Mouse (Mus musculus) right cerebral cortex, adult 2 months (tissue): ENCODE data around the gene Polr1c.
A peak's percentile ranks its signal among the peaks of the same experiment; 100 is the strongest.

ENCODE experiments used
- DNase-seq, 2 experiments: peaks; one replicate each; pipeline ENCODE4 v3.0.0; 2021 to 2022; ENCODE audit warnings: low spot score in 2 of 2

Polr1c gene

DNA sequence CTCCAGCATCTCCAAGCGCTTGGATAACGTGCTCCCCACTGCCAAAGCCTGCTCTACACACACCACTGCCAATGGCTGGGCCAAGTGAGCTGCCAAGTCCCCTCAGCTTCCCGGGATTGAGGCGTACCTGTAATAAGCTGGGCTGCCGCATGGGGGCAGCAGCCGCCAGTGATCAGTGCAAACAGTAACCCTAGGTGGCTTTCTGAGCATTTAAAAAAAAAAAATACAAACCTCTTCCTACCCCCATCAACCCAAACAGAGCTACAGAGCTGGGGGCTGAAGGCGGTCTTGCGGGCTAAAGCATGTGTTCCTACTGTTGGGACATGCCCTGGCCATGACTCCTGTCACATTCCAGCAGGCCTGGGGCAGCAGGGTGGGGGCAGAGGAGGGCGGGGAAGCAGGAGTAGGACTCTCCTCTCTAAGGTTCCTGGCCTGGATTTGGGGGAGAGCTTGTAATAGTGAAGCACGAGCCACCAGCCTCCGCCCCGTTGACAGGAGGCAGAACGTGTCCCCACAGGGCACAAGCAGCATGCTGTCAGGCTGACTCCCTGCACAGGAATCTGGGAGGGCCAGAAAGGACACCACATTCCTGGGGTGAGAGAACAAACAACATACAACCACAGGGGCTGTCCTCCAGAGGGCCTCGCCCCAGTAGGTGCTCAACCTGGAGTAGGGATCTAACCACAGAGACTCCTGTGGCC is 18.2 kb upstream of the Polr1c start:
- peak; percentile 87 to 89 for DNase-seq

DNA sequence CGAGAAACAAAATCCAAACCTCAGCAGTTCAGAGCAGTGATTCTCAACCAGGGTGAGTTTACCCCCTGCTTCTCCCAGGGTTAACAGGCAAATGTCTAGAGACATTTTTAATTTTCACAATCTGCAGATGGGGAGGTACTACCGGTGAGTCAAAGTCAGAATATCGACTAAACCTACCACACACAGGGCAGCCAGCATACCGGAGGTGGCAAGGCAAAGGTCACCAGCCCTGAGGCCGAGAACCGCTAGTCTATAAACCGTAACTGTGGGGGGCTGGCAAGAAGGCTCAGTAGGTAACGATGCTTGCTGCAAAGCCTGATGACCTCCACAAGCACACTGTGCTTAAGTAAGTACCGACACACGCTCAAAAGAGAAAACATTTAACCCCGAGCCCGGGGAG is 17.6 kb upstream of the Polr1c start:
- no peak for DNase-seq

DNA sequence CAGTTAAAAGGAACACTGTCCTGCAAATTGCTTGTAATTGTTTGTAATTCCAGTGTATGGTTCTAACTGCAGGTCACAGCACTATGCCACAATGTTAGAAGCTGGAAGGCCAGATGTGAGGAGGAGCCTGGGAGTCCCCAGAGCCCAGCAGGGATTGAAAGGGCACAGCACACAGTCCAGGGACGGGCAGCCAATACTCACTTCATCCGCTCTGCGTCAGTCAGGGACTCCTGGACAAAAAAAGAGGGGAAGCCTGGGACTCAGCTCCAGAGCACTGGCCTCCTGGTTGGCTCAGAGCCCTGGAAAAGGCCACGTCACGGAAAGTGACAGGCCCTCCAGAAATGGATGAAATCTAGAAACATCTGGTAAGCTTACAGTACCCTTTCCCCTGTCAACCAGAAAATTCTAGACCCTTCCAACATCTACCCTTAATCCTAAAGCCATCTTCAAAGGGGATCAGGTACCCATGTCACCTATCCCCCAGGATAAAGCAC is 14.4 kb upstream of the Polr1c start:
- no peak for DNase-seq

DNA sequence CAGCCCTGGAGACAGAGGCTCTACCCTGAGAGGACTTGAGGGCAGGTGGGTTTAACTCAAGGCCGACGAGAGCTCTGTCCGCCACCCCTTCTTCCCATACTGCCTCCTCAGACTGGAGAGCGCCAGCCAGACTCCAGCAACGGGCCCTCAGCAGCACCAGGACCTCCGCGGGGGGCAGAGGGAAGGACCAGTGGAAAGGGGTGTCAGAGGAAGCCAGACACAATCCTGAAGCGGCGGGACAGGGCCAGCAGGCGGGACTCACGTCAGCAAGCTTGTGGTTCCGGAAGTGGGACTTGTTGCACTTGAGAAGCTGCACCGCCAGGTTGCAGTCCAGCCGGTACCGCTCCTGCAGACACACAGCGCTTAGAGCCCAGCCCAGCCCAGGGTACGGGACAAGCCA is 11.8 kb upstream of the Polr1c start:
- no peak for DNase-seq

DNA sequence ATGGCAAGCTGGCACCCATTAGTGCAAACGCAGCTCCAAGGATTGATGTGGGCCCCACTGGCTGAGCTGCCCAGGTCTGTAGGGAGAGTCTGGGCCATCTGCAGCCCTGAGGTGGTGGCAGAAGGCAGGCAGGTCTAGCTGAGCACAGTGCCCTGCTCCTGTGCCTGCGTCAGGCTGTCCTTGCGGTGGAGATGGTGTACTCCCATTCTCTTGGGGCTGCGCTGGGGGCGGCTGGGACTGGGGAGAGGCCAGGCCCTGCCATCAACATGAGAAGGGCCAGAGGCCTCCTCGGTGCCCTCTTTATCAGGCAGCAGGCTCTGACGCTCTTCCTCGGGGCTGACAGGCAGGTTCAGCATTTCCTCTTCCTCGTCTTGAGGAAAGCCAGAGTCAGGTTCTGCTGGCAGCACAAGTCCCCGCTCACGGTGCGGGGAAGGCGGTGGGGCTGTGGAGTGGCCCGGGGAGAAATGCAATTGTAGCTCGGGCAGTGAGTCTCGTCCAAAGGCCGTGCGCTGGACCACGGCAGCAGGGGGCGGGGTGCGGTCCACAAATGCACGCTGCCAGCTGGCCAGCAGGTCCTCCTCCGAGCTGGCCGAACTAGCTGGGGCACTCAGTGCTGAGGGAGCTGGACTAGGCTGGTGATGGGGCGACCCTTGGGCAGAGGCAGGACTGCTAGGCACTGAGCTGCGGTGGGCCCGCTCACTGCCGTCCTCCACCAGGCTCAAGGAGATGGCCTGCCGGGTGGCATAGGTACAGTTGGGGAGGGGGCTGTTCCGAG is 10.6 kb upstream of the Polr1c start:
- DNase-seq: no peak

DNA sequence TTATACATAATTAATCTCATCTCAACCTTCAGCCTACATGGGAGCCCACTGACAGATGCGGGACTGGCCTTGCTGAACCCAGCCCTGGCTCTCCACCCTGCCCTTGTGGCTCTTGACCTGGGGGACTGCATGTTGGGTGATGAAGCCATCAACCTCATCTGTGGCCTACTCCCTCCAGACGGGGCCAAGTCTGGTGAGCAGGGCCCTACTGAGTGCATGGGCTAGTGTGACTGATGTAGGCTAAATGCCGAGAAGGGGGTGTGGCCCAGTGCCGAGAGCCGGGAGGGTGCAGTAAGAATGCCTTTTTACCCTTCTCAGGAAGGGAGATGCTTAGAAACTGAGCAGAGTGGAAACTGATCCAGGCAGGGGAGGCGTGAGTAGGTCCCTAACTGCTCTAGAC is 7.3 kb upstream of the Polr1c start:
- DNase-seq: no peak

DNA sequence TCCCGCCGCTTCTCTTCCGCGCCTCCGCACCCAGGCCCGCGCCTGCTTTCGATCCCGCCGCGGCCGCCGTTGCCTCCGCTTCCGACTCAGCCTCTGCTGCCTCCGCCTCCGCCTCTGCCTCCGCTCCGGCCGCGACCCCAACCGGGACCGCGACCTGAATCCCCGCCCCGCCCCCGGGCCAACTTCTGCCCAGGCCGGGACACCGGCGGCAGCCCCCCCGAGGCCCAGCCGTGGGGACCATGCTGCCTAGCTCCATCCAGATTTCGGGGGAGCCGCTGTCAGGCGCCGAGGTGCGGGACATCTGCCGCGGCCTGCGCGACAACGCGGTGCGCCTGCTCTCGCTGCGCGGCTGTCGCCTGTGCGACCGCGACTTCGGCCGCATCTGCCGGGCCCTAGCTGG is 6.3 kb upstream of the Polr1c start:
- DNase-seq: no peak

DNA sequence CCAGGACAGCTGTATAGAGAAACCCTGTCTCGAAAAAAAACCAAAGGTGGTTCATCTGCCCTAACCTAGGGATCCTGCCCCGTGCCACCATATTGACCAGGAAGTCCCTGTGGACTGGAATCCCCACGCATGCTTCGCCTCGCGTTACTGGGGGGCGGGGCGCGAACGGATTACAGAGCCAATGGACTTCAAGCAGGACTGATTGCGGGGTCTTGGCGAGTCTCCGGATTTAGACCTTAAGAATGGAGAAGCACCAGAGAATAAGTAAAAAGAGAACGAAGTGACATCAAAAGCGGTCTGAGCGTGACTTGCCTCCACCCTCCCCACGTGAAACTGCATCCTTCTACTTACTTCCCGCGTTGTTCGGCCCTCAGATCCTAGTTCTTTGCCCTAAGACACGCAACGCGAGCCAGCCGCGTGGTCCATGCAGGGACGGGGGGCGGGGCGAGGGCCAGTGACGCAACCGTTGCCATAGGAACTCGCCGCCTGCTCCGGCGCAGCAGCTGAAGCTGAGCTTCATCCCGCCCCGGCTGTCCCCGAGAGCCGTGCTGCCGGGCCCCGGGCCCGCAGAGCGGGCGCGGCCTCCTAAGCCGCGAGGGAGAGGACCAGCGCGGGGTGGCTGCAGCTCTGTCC is 5.7 kb upstream of the Polr1c start, which contains the start of gene Lrrc73:
Gene Lrrc73 (plus strand): TSS at position 80 of the 633 bp plus-strand sequence.
- peak; percentile 94 to 97 for DNase-seq

DNA sequence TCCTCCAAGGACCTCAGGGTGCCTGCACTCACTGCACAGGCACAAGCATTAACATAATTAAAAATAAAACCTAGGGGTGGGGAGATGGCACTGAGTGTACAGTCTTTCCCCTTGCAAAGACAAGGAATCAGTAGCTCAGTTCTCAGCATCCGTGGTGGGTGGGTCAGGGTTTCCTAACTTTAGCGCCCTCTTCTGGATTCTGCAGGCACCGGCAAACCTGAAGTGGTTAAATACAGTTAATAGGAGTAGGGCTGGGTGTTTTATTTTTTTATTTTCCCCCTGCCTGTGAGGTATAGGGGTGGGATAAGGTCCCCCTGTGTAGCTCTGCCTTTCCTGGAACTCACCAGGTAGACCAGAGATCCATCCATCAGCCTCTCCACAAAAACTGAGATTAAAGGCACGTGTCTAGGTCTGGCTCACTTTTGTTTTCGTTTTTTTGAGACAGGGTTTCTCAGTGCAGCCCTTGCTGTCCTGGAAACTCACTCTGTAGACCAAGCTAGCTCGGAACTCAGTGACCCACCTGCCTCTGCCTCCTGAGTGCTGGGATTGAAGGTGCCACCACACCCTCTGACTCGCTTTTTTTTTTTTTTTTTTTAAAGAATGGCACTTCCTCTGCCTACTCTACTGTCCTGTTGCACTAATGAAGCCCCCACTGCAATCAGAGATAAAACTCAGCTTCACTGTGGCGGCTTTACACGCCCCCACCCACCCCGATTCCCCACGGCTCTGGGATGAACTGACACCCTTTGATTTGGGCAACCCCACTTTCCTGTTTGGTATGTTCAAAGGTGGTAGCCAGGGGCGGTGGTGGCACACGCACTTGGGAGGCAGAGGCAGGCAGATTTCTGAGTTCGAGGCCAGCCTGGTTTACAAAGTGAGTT is 5.0 kb upstream of the Polr1c start:
- no peak for DNase-seq

DNA sequence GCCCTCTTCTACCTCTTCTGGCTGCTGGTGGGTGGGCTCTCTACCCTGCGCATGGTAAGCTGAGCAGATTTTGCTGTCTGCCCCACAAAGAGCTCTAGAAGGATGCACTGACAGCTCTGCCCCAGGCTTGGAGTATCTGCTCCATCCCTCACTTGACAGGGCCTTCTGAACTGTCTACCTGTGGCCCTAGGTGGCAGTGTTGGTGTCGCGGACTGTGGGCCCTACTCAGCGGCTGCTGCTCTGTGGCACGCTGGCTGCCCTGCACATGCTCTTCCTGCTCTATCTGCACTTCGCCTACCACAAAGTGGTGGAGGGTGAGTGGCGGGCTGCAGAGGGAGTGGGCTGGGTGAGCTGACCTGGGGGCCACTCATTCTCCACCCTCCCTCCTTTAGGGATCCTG is 3.3 kb upstream of the Polr1c start:
- DNase-seq: no peak

DNA sequence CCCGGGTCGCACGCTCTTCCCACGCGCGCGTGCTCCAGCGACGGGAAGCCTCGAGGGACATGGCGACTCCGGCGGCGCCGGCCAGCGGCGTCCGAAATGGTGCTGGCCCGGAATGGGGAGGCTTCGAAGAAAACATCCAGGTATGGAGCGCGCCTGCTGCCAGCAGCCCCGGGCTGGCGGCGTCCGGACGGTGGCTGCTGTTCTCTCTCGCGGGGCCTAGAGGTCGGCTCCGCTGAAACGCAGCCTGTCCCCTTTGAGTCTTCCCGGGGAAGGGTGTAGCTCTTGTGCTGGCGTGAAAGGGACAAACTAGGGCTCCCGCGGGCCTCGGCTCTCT is 302 bp upstream of the Polr1c start:
- no peak for DNase-seq

DNA sequence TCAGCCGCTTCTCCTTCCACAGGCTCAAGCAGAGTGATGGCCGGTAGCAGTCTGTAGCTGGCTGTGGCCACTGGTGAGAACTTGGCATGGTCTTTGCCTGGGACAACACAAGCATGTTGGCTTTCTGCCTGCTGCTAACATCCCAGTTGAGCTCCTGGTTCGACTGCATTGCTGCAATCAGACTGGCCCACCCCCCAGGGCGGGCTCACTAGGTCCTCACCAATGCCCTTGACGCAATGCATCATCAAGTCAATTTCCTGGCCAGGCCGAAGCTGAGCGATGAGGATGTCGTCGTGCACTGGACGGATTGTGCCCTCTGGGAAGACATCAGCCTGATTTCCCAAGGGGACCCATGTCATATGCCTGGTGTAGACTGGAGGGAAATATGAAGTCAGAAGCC is 3.3 kb downstream of the Polr1c start:
- no peak for DNase-seq

DNA sequence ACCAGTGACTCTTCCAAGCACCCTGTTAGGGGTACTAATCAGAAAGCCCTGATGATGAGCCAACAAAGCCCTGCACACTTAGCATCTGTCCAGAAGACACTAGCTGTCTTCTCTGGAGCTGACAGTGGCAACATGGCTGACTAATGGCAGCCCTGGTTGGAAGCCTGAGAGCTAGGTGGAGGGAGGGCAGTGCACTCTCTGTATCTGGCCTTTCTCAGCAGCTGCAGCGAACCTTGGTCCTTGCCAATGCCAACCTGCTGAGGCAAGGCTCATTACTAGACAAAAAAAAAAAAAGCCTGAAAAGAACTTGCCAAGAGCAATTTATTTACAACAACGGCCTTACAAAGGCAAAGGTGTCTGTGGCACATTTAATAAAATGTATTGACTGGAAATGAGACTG is 4.2 kb downstream of the Polr1c start:
- DNase-seq: no peak

DNA sequence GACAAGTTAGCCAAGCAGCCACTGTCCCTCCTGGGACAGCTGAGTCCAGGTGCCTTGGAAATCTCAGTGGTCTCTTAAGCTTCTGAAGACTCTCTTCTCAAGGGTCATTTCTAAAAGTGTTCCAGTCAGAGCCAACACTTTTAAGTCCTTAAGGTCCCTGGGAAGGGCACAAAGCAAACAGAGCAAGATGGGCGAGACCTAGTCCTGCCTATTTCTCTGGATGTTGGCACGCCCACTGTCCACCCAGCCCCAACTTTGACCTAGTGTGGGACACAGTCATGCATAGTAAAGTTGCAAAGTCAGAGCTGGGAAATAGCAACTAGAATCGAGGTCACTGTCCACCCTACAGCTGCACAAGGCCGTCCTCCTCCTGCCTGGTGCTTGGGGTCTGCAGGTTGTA is 4.9 kb downstream of the Polr1c start:
- no peak for DNase-seq

DNA sequence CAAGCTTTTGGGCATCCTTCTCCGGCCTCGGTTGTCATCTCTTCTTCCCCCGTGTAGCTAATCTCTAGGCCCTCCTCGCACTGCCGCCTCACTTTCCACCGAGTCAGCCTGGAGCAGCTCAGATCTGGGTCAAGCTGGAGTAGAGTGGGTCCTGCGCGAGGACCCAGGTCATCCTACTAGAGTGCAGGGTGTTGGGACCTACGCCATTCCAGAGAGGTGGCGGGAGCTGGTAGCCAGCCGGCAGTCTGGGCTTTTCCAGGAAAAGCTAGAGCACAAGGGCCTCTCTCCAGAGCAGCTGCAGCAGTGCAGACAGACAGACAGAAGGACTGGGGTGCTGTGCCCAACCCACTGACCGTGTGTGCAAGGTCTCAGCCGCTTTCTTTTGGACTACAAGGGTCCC is 5.6 kb downstream of the Polr1c start:
- DNase-seq: no peak

DNA sequence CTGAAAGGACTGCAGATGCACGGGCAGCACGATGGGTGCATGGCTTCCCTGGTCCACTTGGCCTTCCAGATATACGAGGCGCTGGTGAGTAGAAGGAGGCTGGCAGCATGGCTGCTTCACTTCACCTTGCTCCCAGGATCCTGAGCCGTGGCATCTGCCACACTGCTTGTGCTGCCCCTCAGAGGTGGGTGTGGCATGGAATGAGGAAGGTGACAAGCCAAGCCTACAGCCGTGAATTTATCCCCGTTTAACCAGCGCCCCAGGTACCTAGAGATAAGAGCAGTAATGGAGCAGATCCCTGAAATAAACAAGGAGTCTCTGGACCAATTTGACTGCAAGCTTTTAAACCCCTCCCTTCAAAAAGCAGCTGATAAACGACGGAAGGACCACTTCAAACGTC is 6.4 kb downstream of the Polr1c start:
- DNase-seq: no peak

DNA sequence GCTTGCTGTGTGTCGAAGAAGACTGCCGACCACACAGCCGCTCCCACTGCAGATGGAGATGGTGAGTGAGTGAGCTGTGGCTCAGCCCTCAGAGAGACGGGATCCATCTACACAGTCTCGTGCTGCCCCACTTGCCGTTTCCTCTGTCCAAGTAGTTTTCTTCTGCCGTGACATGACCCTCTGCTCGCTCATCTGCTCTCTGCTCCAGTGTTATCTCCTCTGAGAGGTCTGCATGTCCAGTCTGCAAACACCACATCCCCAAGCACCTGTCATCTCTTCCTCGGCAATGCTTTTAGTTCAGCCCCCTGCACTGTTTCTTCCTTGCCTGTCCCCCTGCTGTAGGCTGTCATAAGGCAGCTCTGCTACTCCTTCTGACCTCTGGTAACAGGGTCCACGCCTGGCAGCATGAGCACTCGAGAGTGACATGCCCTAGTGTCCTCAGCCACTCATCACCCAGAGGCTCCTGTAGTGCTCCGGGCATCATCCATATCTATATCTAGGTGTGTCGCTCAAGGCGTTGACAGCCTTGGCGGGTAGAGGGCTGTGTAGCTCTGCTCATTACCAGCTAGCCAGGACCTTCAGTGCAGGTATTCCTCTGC is 8.2 kb downstream of the Polr1c start:
- DNase-seq: no peak

DNA sequence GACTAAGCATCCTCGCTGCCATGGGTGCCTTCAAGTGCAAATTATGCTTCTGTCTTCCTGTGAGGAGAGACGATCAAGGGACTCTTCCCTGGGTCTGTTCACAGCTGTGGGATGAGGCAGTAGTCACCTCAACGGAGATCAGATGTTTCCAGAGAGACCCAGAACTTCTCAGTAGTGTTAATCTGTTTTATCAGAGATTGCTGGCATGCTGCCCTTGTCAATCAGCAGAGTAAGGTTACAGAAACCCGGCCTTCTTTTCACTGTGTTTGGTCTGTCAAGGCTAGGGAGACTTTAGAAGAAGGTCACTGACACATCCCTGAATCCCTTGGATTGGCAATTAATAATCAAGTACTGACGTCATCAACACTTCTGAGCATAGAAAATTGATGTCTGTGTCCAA is 10.4 kb downstream of the Polr1c start:
- no peak for DNase-seq

DNA sequence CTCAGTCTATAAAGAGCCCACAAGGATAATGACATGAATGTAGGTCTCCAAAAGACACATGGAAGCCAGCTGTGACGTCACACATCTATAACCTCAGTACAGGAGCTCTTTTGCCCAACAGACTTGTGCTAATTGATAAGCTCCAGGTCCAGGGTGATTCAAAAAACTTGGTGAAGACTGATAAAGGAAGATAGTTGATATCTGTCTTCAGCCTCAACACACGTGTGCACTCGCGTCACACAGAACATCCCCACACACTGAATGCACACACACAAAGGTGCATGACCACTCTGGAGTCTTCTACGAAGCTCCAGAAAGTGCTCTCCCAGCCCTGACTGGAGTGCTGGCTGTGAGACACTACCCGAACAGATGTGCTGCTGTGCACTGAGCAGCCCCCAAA is 10.8 kb downstream of the Polr1c start:
- no peak for DNase-seq

DNA sequence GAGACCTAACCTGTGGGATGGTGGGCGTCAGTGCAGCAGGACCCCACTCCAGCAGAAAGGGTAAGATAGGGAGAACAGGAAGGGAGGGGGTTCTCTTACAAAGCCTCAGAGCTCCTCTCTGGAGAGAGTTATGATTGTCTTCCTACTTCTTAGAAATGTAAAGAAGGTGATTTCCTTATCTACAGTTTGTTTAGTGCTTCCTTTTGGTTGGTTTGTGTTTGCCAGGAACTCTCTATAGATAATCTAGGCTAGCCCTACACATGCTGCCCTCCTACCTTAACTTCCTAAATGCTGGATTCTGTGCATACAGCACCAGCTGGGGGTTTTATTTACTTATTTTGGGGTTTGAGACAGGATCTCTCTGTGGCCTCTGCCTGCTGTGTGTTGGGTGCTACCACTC is 11.8 kb downstream of the Polr1c start:
- DNase-seq: no peak

DNA sequence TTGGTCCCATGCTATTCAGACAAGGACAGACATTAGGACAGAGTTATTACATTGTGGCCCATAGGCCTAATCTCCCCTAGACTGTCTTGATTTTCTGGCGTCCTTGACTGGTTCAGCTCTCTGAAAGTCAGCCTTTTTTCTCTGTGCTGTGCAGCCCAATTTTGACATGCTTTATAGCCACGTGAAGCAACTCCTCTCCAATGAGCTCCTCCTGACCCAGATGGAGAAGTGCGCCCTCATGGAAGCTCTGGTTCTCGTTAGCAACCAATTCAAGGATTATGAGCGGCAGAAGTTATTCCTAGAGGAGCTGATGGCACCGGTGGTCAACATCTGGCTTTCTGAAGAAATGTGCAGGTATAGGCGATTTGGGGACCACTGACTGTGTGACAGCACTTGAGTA is 20.3 kb downstream of the Polr1c start:
- no peak for DNase-seq

DNA sequence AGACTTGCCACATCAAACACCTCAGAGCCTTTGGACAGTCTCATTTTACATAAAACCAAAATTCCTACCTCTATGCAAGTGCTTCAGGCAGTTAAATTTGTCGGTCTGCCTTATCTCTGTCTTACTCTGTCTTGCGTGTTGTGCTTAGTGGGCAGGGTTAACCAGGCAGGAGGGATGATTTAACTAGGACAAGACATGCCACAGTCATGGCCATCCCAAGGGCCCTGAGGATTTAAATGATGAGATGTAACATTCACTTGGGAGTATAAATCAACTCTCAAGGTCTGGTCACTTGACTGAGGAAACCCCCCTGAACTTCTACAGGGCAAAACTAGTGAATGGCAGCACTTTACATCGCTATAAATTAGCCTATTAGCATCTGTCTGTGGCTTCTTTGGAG is 26.3 kb downstream of the Polr1c start:
- no peak for DNase-seq
